Mouse (Mus musculus): ENCODE results near the gene Gata3.

GRCm38 (mm10) chr2:9935965-9936364 lies 46.1 kb upstream of the Gata3 start:
- TF ChIP-seq POLR2A (IDR thresholded peaks at IDR 0.05; ENCODE audit: insufficient read depth, low read depth, low read length) (no peak), CTCF (IDR thresholded peaks at IDR 0.05; ENCODE audit: insufficient read depth, low read depth, low read length) (no peak)

Data from olfactory bulb, adult 2 months (tissue).